7 mouse cellular contexts compared by ENCODE assay signal in genomic region chr8:48842991-48843930, GRCm38 (mm10). TPM values are rescaled to one million over a fixed set of nuclear protein-coding genes. Genes with fewer than 3 reads are reported as not detected.
DNase-seq lines count a peak whose midpoint lies in the region; ATAC-seq and TF ChIP-seq lines count a peak whose summit lies in the region.

No protein-coding gene starts in this region.

- H3K36me3 ChIP-seq in hindbrain, postnatal 0 days (ENCODE audit: insufficient read depth, low read length) = no peaks in the 10 kb centered on the region
- no peaks in the 10 kb centered on the region for H3K36me3 ChIP-seq in limb, embryonic 11.5 days (ENCODE audit: control insufficient read depth, insufficient read depth, low read length)
- H3K36me3 ChIP-seq in midbrain, postnatal 0 days (ENCODE audit: insufficient read depth, low read length) = no peaks in the 10 kb centered on the region

- H3K9ac ChIP-seq in hindbrain, postnatal 0 days (replicated peaks; ENCODE audit: low read length) = peak overlapping the region; percentile 47
- peak overlapping the region; percentile 78 for H3K9ac ChIP-seq in limb, embryonic 11.5 days (ENCODE audit: low read length)
- H3K9ac ChIP-seq in midbrain, postnatal 0 days (replicated peaks; ENCODE audit: low read length, poor library complexity, severe bottlenecking) = peak overlapping the region; percentile 45

- intact Hi-C loops in gastrocnemius, adult 2 months (cut with DNase I) = loop anchor here (5.0 kb wide), 1 partner anchor 286 kb away; no protein-coding TSS in a partner anchor

- peak overlapping the region; percentile 51 for H3K27ac ChIP-seq in gastrocnemius, adult 2 months
- peak overlapping the region; percentile 28 for H3K27ac ChIP-seq in hindbrain, postnatal 0 days
- peak overlapping the region; percentile 66 for H3K27ac ChIP-seq in limb, embryonic 11.5 days (replicated peaks; ENCODE audit: low read depth, low read length)
- peak overlapping the region; percentile 77 for H3K27ac ChIP-seq in midbrain, postnatal 0 days (ENCODE audit: low read depth, low read length)

- peak overlapping the region; percentile 89 for H3K4me3 ChIP-seq in gastrocnemius, adult 2 months
- H3K4me3 ChIP-seq in hindbrain, postnatal 0 days (ENCODE audit: low read length) = peak overlapping the region; percentile 70
- peak overlapping the region; percentile 70 for H3K4me3 ChIP-seq in limb, embryonic 11.5 days (ENCODE audit: low read depth, low read length)
- peak overlapping the region; percentile 89 for H3K4me3 ChIP-seq in midbrain, postnatal 0 days (ENCODE audit: low read depth, low read length)

- peak; percentile 71 for DNase-seq in R1 (ENCODE audit: low read depth, low spot score)
- DNase-seq in brain, adult 2 months (ENCODE audit: low read depth, low spot score) = peak; percentile 70
- DNase-seq in gastrocnemius, adult 2 months = peak; percentile 51
- DNase-seq in hindbrain, postnatal 0 days (ENCODE audit: low spot score) = peak; percentile 74
- DNase-seq in limb, embryonic 11.5 days (ENCODE audit: low spot score) = peak; percentile 75
- peak; percentile 66 for DNase-seq in midbrain, postnatal 0 days (ENCODE audit: low spot score)
- DNase-seq in testis, postnatal 10 days (ENCODE audit: low spot score) = peak; percentile 81

- 0 out of 2 replicates have a peak, but pooled peaks cover 7% of the 10 kb centered on the region for H3K27me3 ChIP-seq in hindbrain, postnatal 0 days (ENCODE audit: insufficient read depth, low read length)
- peaks cover 21% of the 10 kb centered on the region for H3K27me3 ChIP-seq in limb, embryonic 11.5 days (ENCODE audit: control insufficient read depth, insufficient read depth, low read length)
- H3K27me3 ChIP-seq in midbrain, postnatal 0 days (ENCODE audit: insufficient read depth, low read length) = 0 out of 2 replicates have a peak, but pooled peaks cover 6% of the 10 kb centered on the region

- under 1% methylated on average over 63 of the region's 93 CpGs for WGBS in hindbrain, postnatal 0 days
- under 1% methylated on average over 61 of the region's 93 CpGs for WGBS in limb, embryonic 11.5 days
- under 1% methylated on average over 33 of the region's 93 CpGs for WGBS in midbrain, postnatal 0 days

- no peaks in the 10 kb centered on the region for H3K9me3 ChIP-seq in hindbrain, postnatal 0 days (ENCODE audit: low read length)
- H3K9me3 ChIP-seq in limb, embryonic 11.5 days (ENCODE audit: control insufficient read depth, low read length) = no peaks in the 10 kb centered on the region
- no peaks in the 10 kb centered on the region for H3K9me3 ChIP-seq in midbrain, postnatal 0 days (ENCODE audit: low read length)

- peaks cover 3% of the 10 kb centered on the region; the same call in 1 of the 2 replicates for H3K4me1 ChIP-seq in hindbrain, postnatal 0 days (ENCODE audit: insufficient read depth, low read length)
- peaks cover 8% of the 10 kb centered on the region for H3K4me1 ChIP-seq in limb, embryonic 11.5 days (ENCODE audit: control insufficient read depth, insufficient read depth, low read length)
- peaks cover 9% of the 10 kb centered on the region; the same call in 1 of the 2 replicates for H3K4me1 ChIP-seq in midbrain, postnatal 0 days (ENCODE audit: insufficient read depth, low read length)

- peak overlapping the region; percentile 97 for H3K4me2 ChIP-seq in hindbrain, postnatal 0 days (ENCODE audit: low read depth, low read length)
- H3K4me2 ChIP-seq in limb, embryonic 11.5 days (ENCODE audit: low read depth, severe bottlenecking) = peak overlapping the region; percentile 78
- H3K4me2 ChIP-seq in midbrain, postnatal 0 days (ENCODE audit: low read depth, low read length, poor library complexity, severe bottlenecking) = peak overlapping the region; percentile 96

- no peak for TF ChIP-seq CTCF in gastrocnemius, adult 2 months (IDR thresholded peaks at IDR 0.05)
- TF ChIP-seq CTCF in hindbrain, postnatal 0 days (IDR thresholded peaks at IDR 0.05; ENCODE audit: low read depth) = peak; percentile 24; the same call in 1 of the 2 replicates
- no peak for TF ChIP-seq CTCF in midbrain, postnatal 0 days (IDR thresholded peaks at IDR 0.05)

- ATAC-seq in hindbrain, postnatal 0 days = peak; percentile 87
- ATAC-seq in limb, embryonic 11.5 days (ENCODE audit: insufficient number of reproducible peaks, low FRiP score, low TSS enrichment, low read depth) = peak; percentile 70
- ATAC-seq in midbrain, postnatal 0 days (ENCODE audit: low FRiP score) = peak; percentile 82

RNA-seq across cellular contexts. Expression of gene Tenm3, which starts 0.5 kb away (rescaled TPM):
- 10 to 100 TPM; 10.0 to 13.7 TPM for total RNA-seq in gastrocnemius, adult 2 months (2021)
- 151 and 169 TPM in 2 replicates for total RNA-seq in hindbrain, postnatal 0 days (2014; rRNA removed)
- 20.4 and 21.3 TPM in 2 replicates for polyA plus RNA-seq in hindbrain, postnatal 0 days (2015; fragmentation: Nextera tagmentation; extraction: Ambion mirVana)
- polyA plus RNA-seq in limb, embryonic 11.5 days (2014; fragmentation: Nextera tagmentation; extraction: Ambion mirVana) = 51.6 and 52.1 TPM in 2 replicates
- total RNA-seq in midbrain, postnatal 0 days (2014; rRNA removed) = 160 and 184 TPM in 2 replicates
- polyA plus RNA-seq in midbrain, postnatal 0 days (2015; fragmentation: Nextera tagmentation; extraction: Ambion mirVana) = 22.9 and 25.0 TPM in 2 replicates

Comparison
In these comparisons a context has a peak if more than half of its experiments do, and no peak if none do; other contexts are left out.
1. Peak in every context shown above with its lines: DNase-seq, ATAC-seq, H3K4me3 ChIP-seq and H3K27ac ChIP-seq.
2. RNA of gene Tenm3, which starts 0.5 kb away (total RNA-seq): 160 to 184 TPM in midbrain, postnatal 0 days and 151 to 169 TPM in hindbrain, postnatal 0 days; 10.0 to 13.7 TPM in gastrocnemius, adult 2 months; every median in the first group is over 10 times any median in the second.